Mouse (Mus musculus): ENCODE measurements around the gene Mex3a. TPM values are rescaled to one million over a fixed set of nuclear protein-coding genes. Genes with fewer than 3 reads are reported as not detected.

The Mex3a gene
- polyA plus RNA-seq, 1 experiment: 33.6 TPM

- TF ChIP-seq POLR2A (IDR thresholded peaks at IDR 0.05; ENCODE audit: low read depth, low read length) (no peak), CTCF (IDR thresholded peaks at IDR 0.05; ENCODE audit: borderline replicate concordance, insufficient read depth, low read length) (no peak)
- H3K4me1 ChIP-seq (ENCODE audit: control insufficient read depth, insufficient read depth, low read length): no peaks in the 10 kb centered on the region
- H3K27ac ChIP-seq (ENCODE audit: insufficient read depth, low read length): no peak overlapping the region
- H3K4me3 ChIP-seq (ENCODE audit: insufficient read depth, low read length): peak overlapping the region; percentile 74
Observed at GRCm38 (mm10) chr3:88551586-88551985, 19.4 kb downstream of the Mex3a start.

GRCm38 (mm10) chr3:88552082-88552645 lies 20.0 kb downstream of the Mex3a start:
- Histone ChIP-seq H3K27ac (ENCODE audit: insufficient read depth, low read length) (peak overlapping the region; percentile 32; the same call in 1 of the 2 replicates), H3K4me1 (ENCODE audit: control insufficient read depth, insufficient read depth, low read length) (no peaks in the 10 kb centered on the region), H3K4me3 (ENCODE audit: insufficient read depth, low read length) (peak overlapping the region; percentile 74)
- TF ChIP-seq CTCF (IDR thresholded peaks at IDR 0.05; ENCODE audit: borderline replicate concordance, insufficient read depth, low read length) (no peak), POLR2A (IDR thresholded peaks at IDR 0.05; ENCODE audit: low read depth, low read length) (no peak)

DNA sequence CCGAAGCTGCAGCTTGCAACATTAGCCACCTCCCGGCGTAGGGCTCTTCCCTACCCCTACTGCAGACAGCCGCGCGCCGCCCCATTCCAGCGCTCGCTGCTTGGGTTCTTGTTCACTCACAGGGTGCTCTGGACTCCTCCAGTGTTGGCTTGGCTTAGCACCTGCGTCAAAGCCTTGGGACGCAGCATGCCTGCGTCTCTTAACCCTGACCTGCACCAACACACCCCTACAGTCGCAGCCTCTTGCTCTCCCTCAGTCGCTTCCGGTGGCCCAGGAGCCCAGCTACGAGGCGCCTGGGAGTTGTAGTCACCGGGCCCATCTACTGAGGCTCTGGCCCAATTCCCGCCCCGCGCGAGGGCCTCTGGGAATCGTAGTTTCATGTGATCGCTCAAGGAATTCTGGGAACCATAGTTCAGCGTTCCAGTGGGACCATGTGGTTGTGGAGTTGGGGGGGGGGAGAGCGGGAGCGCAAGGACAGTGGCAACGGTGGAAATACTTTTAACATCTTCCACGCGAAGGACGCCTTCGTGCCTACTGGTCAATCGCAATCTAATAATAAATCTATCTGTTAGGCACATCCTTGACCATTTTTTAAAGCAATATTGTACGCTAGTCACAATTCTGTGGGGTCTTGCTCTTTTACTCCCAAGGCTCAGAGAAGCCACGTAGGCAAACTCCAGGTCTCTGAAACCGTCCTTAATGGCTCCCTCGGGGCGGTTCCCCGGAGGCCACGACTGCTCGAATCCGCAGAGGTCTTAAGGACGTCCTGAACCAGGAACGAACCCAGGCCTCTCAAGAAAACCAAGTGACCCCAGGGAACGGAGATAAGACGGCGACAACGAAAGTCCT lies 20.7 kb downstream of the Mex3a start, which contains the start of gene Lamtor2:
Lamtor2 (minus strand) TSS at position 399 of the 849 bp plus-strand sequence.
- TF ChIP-seq POLR2A (IDR thresholded peaks at IDR 0.05; ENCODE audit: low read depth, low read length) (peak; percentile 74), CTCF (IDR thresholded peaks at IDR 0.05; ENCODE audit: borderline replicate concordance, insufficient read depth, low read length) (no peak)
- H3K27ac ChIP-seq (ENCODE audit: insufficient read depth, low read length): peak within 1 kb of the TSS; percentile 97
- H3K4me1 ChIP-seq (ENCODE audit: control insufficient read depth, insufficient read depth, low read length): no peaks in the 10 kb centered on the region
- peak within 1 kb of the TSS; percentile 85 for H3K4me3 ChIP-seq (ENCODE audit: insufficient read depth, low read length)

DNA sequence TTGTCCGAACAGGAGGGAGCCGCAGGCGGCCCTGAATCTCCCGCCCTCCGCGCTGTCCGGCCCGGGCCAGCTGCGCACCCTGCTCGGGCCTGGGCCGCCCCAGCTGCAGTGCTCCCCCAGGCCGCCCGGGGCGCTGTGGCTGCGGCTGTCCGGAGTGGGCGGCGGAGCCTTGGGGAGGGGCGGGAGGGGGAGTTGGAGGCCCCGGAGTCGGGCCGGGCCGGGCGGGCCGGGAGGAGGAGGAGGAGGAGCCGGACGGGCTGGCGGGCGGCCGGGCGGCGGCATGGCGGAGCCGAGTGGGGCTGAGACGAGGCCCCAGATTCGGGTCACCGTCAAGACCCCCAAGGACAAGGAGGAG lies 21.3 kb downstream of the Mex3a start, which contains the start of gene Ubqln4:
Ubqln4 (plus strand) TSS at position 234 of the 355 bp plus-strand sequence.
- TF ChIP-seq POLR2A (IDR thresholded peaks at IDR 0.05; ENCODE audit: low read depth, low read length) (peak; percentile 69), CTCF (IDR thresholded peaks at IDR 0.05; ENCODE audit: borderline replicate concordance, insufficient read depth, low read length) (peak; percentile 48)
- Histone ChIP-seq H3K4me1 (ENCODE audit: control insufficient read depth, insufficient read depth, low read length) (no peaks in the 10 kb centered on the region), H3K27ac (ENCODE audit: insufficient read depth, low read length) (peak within 1 kb of the TSS; percentile 97), H3K4me3 (ENCODE audit: insufficient read depth, low read length) (peak within 1 kb of the TSS; percentile 85)

DNA sequence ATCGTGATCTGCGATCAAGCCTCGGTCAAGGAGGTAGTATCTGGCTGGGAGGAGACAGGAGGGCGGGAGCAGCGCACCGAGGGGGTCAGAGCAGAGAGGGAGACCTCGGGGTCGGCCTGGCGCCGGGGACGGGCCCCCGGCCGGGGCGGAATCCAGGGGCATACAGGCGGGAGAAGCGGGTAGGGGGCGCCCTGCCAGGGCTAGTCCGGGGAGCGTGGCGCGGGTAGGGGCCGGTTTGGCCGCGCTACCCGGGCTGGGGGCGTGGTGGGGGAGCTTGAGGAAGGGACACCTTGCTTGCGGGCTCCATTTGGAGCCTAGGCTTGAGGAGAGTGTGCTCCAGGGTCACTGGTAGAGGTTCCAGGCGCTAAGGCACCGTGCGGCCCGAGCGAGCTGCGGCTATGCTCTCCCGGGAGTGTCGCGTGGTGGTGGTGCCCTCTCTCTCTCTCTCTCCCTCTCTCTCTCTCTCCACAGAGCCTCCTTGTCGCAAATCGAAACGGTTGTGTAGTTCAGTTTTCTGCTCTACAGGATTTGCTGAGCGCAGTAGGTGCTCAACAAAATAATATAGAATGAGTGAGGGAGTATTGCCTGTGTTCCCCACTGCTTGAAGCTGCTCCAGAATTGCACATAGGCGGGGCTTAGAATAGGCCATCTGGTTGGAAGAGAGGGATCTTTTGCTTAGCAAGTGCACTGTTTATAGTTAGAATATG lies 21.8 kb downstream of the Mex3a start:
- no peak for TF ChIP-seq CTCF (IDR thresholded peaks at IDR 0.05; ENCODE audit: borderline replicate concordance, insufficient read depth, low read length)
- TF ChIP-seq POLR2A (IDR thresholded peaks at IDR 0.05; ENCODE audit: low read depth, low read length): no peak
- H3K4me1 ChIP-seq (ENCODE audit: control insufficient read depth, insufficient read depth, low read length): no peaks in the 10 kb centered on the region

DNA sequence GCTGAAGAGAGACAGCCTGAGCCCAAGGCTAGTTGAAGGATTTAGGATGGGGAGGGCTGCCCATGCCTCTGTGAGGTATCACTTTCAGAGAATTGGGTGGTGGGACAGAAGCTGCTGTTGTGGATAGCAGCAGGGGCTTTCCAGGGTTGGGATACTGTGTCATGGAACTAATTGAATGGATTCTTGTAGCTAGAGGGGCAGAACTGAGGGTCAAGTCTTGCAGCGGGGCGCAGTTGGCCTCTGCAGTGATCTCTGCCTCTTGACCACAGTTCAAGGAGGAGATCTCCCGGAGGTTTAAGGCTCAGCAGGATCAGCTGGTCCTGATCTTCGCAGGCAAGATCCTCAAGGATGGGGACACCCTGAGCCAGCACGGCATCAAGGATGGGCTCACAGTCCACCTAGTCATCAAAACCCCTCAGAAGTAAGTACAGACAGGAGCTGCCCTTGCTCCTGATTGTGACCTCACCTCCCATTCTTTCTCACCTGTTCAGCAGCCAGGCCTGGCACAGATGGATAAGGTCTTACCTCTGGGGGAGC lies 22.9 kb downstream of the Mex3a start:
- Histone ChIP-seq H3K27ac (ENCODE audit: insufficient read depth, low read length) (no peak overlapping the region), H3K4me3 (ENCODE audit: insufficient read depth, low read length) (no peak overlapping the region), H3K4me1 (ENCODE audit: control insufficient read depth, insufficient read depth, low read length) (no peaks in the 10 kb centered on the region)
- no peak for TF ChIP-seq CTCF (IDR thresholded peaks at IDR 0.05; ENCODE audit: borderline replicate concordance, insufficient read depth, low read length)

More for the DNA sequence above, 21.8 kb downstream of the Mex3a start:
- Histone ChIP-seq H3K27ac (ENCODE audit: insufficient read depth, low read length) (peak overlapping the region; percentile 69), H3K4me3 (ENCODE audit: insufficient read depth, low read length) (peak overlapping the region; percentile 85)

DNA sequence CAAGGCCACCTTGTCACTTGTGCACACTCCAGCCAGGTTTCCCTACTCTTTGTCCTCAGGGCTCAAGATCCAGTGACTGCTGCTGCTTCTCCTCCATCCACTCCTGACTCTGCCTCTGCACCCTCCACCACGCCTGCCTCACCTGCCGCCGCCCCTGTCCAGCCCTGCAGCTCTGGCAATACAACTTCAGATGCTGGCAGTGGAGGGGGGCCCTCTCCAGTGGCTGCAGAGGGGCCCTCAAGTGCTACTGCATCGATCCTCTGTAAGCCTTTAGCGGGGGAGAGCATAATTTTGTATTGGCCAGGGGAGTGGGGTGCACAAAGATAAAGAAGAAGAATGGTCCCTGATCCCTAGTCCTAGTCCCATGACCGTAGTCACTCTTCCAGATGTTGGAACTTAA lies 23.5 kb downstream of the Mex3a start:
- no peak overlapping the region for H3K27ac ChIP-seq (ENCODE audit: insufficient read depth, low read length)
- no peak overlapping the region for H3K4me3 ChIP-seq (ENCODE audit: insufficient read depth, low read length)
- no peaks in the 10 kb centered on the region for H3K4me1 ChIP-seq (ENCODE audit: control insufficient read depth, insufficient read depth, low read length)
- TF ChIP-seq POLR2A (IDR thresholded peaks at IDR 0.05; ENCODE audit: low read depth, low read length): no peak
- TF ChIP-seq CTCF (IDR thresholded peaks at IDR 0.05; ENCODE audit: borderline replicate concordance, insufficient read depth, low read length): no peak

DNA sequence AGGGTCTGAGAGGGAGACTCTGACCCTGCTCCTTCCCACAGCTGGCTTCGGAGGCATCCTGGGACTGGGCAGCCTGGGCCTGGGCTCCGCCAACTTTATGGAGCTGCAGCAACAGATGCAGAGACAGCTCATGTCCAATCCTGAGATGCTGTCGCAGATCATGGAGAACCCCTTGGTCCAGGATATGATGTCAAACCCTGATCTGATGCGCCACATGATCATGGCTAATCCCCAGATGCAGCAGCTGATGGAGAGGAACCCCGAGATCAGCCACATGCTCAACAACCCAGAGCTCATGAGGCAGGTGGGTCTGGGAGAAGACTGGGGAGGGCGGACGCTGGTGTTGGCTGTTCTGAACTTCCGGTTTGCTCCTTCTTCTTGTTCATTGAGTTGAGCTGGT lies 24.4 kb downstream of the Mex3a start:
- TF ChIP-seq CTCF (IDR thresholded peaks at IDR 0.05; ENCODE audit: borderline replicate concordance, insufficient read depth, low read length) (no peak), POLR2A (IDR thresholded peaks at IDR 0.05; ENCODE audit: low read depth, low read length) (no peak)
- Histone ChIP-seq H3K27ac (ENCODE audit: insufficient read depth, low read length) (no peak overlapping the region), H3K4me3 (ENCODE audit: insufficient read depth, low read length) (no peak overlapping the region), H3K4me1 (ENCODE audit: control insufficient read depth, insufficient read depth, low read length) (no peaks in the 10 kb centered on the region)

GRCm38 (mm10) chr3:88559596-88559995 lies 27.4 kb downstream of the Mex3a start:
- no peaks in the 10 kb centered on the region; the same call in 1 of the 2 replicates for H3K4me1 ChIP-seq (ENCODE audit: control insufficient read depth, insufficient read depth, low read length)
- TF ChIP-seq POLR2A (IDR thresholded peaks at IDR 0.05; ENCODE audit: low read depth, low read length) (no peak), CTCF (IDR thresholded peaks at IDR 0.05; ENCODE audit: borderline replicate concordance, insufficient read depth, low read length) (no peak)
- no peak overlapping the region for H3K4me3 ChIP-seq (ENCODE audit: insufficient read depth, low read length)
- H3K27ac ChIP-seq (ENCODE audit: insufficient read depth, low read length): no peak overlapping the region
